Mouse (Mus musculus) WW6 (cell line): ENCODE results near the gene Ubtf.
"Not testable (repeated sequence)": the region's sequence is repeated elsewhere in the genome, so short reads cannot be mapped to it uniquely, and the experiment has no call there.

ENCODE experiments used
- DNase-seq: peaks from one replicate; pipeline ENCODE4 v3.0.0-alpha.2; 2013; ENCODE audit warnings: low read depth, low spot score

Ubtf gene

DNA sequence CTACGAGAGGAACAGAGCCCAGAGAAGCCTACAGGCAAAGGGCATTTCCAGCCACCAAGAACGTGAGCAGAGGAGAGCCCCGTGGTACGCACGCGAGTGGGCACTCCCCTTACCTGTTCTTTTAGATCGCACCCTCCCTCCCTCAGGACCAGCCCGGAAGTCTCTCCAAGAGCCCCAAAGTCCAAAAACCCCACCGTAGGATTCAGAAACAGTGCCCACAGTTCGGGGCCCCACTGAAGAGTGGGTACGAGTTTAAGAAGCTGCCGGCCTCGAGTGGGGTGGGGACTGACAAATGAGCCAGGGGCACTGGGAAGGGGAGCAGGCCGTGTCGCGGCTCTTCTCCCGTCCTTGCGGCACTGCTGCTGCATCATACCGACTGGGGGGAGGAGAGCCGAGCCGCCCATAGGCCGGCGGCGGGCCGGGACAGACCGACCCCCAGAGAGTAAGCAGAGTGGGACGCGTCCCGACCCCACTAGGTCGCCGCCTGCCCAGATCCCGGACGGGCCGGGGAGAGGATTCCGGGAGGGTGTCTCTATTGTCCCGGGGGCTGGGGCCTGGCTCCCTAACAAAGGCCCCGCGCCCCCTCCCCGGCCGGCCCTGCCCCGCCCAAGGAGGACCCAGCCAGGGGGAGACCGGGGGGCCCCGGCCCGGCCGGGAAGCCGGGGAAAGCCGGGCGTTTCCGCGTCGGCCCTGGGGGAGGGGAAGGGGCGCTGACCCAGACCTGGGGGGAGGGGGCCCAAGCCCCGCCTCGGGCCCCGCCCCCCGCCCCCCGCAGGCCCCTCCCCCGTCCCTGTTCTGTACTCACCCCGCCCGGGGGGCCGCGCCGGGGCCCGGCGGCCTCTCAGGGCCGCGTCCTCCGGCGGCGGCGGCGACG is 23.7 kb downstream of the Ubtf start:
- DNase-seq, result no peak

DNA sequence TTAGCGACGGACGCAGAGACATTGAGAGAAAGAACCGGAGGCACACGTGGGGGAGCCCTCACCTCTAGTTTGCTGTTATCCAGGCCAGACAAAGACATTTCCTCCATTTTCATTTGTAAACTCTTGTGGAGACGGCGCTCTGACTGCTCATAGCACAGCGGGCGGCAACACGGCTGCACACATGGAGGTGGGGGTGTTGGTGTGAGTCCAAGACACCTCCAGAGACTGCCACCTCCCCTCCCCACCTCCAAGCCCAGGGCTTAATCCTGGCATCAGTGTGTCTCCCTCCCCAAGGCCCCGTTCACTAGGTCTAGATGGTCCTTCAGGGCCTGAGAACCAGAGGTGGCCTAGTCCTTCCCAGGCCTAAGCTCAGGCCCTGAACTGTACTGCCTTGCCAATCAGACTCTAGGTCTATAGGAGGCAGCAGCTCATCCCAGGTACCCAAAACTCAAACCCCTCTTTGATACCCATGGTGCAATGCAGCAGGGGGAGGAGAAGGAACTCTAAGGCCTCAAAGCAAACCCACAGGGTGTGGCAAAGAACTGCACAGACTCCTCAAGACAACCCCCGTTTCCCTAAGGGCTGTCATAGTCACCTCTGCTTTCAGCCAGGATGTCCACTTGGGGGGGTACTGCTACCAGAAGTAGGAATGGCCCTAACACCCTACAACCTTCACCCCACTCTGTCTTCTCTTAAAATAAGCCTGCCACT is 24.5 kb downstream of the Ubtf start:
- no peak for DNase-seq

DNA sequence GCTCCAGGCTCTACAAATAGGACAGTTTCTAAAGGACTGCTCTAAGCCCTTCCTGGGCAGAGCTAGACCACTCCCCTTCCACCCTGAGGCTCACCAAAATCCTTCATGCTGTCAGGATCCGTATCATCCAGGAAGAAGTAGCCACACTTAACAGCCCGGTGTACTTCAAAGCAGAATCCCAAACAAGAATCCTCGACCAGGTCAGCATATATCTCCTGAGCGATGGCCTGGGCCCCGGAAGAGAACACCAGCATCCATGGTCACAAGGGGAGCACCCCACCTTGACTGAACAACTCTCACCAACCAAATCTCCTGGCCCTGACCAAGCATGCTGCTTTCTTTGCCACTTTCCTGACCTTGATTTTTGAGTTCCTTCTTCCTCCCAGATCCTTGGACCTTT is 25.1 kb downstream of the Ubtf start:
- DNase-seq, result no peak

DNA sequence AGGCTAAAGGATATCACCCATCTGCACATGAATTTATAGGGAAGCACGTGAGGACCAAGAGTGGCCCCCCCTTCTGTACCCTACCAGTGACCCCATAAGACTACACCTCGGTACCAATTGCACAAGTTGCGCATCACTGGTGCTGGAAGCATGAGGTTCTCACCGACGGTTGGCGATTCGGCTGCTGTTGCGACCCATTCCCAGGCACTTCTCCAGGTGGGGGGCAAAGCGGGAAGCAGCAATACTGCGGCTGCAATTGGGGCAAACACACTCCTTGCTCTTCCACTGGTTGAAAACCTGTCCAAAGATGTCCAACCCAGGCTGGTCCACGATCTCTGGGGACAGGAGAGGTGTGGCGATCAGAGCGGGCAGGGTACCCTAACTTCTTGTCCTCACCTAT is 25.6 kb downstream of the Ubtf start:
- DNase-seq, result no peak

DNA sequence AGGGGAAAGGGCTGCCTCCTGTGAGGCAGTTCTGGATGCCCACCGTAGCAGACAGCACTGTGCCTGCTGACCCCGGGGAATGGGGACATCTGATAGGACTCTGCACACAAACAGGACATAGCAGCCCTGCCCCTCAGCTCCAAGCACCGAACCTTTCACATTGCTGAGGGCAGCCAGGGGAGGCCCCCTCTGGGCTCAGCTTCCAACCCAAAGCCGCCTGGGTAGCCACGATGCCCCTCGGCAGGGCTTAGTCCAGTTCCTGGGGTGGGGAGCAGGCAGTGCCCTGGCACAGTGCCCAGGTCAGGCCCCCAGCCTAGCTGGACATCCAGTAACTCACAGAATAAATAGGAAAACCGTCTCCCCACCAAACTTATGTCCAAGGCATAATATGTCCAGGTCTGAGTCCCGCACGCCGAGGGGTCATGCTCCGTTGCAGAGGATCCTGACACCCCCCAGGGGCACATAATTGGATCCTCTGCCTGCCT is 28.4 kb downstream of the Ubtf start:
- no peak for DNase-seq

DNA sequence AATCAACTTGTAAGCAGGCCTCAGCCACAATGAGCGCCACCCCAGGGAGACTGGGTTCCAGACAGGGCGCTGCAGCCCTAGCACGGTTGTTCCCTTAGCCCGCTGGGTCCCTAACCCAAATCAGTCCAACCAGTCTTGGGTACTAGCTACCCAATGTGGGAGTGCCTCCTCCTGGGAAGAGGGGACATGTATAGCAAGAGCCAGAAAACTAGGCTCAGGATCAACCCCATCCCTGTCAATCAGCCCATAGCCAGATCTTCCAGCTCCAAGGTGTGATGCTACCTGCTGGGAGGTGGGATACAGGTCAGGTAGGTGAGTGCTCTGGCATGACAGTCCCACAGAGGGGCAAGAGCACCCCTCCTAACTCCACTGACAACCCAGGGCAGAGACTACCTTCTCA is 29.4 kb downstream of the Ubtf start:
- no peak for DNase-seq

DNA sequence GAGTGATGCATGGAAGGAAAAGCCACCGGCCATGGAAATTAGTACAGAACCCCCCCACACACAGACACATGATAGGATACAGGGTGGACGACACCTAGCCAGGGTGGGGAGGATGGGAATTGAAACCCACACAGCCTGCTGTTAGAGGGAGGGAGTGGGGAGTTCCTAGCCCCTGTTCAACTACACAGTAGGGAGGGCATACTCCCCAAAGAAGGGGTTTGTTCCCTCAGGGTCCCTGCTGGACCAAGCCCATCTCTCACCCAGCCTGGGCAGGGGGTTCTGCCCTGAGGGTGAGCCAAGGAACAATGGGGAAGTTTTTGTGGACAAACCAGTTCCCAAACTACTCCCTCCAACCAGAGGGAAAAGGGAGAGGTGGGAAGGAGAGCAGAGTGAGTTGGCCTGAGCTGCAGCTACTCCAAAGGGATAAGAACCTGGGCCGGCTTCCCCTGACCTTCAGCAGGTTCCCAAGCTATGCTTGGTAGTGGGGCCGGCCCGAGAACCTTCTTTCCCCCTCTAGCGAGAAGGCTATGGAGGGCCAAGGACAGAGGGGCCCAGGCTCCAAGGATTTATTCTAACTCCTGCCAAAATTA is 29.9 kb downstream of the Ubtf start:
- DNase-seq, result no peak

DNA sequence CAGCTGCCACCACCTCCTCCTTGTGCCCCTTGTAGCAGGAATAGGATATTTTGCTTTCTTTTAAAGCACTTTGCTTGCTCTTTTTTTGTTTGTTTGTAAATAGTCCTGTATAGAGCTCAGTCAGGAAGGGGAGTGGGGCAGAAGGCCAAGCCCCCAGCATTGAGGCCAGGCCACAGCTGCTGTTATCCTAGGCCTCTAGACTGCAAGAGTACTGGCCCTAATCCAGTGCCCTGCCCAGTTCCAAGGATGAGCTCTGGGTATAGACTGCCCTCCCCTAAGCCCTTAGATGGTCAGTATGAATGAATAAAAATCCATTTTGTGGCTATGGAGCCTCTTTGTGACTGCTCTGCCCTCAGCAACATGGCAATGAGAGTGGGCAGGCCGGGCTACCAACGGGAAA is 30.6 kb downstream of the Ubtf start:
- DNase-seq, result no peak

DNA sequence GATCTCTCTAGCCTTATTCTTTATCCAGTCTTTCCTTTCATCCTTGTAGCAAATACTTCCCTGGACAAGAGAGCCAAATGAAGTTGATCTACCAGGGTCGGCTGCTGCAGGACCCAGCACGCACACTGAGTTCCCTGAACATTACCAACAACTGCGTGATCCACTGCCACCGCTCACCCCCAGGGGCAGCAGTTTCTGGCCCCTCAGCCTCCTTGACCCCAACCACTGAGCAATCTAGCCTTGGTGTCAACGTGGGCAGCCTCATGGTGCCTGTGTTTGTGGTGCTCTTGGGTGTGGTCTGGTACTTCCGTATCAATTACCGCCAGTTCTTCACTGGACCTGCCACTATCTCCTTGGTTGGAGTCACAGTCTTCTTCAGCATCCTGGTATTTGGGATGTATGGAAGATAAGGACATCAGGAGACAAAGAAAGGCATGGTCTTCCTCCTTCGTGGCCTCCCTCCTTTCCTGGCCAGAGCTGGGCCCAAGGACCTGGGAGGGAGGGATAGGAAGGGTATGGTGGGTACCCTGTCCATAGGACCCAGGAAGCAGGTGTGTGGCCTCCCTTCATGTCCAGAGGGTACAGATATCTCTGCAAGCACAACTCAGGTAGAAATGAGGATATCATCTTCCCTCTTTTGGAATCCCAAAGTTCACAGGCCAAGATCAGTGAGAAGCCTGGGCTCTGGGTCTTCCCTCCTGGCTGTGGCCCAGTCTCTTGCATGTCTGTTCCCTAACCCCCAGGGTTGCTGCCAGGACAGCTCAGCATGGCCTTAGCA is 31.3 kb downstream of the Ubtf start:
- DNase-seq, result no peak

DNA sequence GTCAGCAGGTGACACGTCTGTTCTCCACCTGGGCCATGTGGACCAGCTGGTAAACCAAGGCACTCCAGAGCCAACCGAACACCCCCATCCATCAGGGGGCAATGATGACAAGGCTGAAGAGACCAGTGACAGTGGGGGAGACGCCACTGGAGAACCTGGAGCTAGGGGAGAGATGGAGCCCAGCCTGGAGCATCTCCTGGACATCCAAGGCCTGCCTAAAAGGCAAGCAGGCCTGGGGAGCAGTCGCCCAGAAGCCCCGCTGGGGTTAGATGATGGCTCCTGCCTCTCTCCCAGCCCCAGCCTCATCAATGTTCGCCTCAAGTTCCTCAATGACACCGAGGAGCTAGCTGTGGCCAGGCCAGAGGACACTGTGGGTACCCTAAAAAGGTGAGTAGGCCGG is 32.1 kb downstream of the Ubtf start:
- no peak for DNase-seq

DNA sequence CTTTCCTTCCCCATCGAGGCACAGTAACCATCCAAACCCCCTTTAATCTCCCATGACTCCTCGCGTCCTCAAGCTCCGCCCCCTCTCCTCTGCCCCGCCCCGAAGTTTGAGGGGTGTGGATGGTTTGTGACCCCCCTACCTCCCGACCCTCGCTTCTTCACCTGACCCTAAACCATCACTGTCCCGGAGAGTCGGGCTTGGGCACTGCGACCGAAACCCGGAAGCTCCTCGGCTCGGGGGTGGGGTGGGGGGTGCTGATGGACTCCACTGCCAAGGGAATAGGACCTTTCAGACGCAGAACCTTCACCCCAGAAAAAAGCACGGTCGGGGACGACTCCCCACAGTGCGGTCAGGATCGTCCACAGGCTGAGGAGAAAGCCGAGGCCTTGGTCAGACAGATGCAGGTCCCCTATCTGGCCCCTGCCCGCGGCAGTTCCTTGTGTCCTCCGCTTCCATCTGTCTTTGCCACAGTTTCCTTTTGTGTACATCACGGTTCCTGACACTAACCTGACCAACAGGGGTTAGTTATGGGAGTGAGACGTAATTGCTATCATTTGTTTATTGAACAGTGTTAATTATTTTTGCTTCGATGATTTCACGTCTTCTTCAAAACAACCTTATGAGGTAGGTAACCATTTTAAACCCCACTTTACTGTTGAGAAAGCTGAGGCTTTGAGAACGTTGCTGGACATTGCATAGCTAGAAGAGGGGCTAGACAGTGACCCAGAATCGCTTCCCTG is 34.3 kb downstream of the Ubtf start:
- DNase-seq, result no peak

DNA sequence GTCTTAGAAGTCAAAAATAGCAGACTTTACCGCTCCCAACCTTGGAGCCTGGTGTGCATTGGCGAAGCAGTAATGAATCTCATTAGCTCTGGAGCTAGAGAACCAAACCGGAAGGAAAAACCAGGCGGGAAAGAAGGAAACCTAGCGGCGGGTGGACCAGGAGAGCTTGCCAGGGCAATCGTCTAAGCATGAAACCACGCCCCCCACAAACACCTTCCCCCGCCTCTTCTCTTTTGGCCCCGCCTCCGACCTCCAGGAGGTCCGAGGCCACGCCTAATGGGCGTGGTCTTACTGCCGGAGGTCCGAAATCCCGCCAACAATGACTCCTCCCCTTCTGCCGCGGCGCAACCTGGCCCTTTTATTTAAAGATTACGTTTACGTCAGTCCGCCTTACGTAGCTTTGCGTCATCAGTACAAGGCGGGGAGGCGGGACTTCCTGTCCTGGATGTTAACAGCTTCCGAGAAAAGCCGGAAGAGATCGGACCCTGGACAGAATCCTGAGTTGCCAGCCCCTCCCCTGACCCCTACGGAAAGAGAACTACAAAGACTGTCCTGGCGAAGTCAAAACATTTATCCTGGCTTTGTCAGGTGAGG is 34.9 kb downstream of the Ubtf start, which contains the start of gene Tmub2:
Gene Tmub2 (plus strand): TSS at position 431 of the 594 bp plus-strand sequence.
- DNase-seq, result peak; percentile 100

DNA sequence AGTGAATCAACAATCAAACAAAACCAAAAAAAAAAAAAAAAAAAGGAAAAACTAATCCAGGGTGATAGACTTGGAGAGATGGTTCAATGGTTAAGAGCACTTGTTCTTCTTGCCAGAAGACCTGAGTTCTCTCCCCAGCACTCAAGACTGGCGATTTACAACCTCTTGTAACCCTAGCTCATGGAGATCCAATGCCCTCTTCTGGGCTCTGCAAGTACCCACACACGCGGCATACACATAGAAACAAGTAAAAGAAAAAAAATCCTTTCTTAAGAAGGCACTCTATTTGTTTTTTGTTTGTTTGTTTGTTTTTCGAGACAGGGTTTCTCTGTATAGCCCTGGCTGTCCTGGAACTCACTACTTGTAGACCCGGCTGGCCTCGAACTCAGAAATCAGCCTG is 35.6 kb downstream of the Ubtf start:
- no peak for DNase-seq

DNA sequence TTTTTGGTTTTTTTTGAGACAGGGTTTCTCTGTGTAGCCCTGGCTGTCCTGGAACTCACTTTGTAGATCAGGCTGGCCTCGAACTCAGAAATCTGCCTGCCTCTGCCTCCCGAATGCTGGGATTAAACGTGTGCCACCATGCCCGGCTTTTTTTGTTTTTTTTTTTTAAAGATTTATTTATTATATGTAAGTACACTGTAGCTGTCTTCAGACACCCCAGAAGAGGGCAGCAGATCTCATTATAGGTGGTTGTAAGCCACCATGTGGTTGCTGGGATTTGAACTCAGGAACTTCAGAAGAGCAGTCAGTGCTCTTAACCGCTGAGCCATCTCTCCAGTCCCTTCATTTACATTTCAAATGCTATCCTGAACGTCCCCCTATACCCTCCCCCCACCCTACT is 39.3 kb downstream of the Ubtf start:
- not testable (repeated sequence) for DNase-seq

DNA sequence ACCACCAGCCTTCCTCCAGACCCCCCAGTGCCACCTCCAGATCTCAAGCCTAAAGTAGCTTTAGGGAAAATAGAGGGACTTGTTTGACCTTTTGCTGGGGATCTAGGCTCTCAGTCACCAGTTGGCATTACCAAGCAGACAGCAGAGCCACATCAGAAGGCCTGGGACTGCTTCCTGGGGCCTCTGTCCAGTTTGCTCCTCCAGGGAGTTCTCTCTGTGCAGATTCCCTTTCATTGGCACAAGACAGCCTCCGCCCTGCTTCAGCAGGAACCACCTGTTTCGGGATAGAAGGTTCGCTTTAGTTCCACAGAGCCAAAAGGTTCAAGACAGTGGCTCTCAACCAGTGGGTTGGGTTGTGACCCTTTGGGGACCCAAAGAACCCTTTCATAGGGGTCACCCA is 39.9 kb downstream of the Ubtf start:
- no peak for DNase-seq

DNA sequence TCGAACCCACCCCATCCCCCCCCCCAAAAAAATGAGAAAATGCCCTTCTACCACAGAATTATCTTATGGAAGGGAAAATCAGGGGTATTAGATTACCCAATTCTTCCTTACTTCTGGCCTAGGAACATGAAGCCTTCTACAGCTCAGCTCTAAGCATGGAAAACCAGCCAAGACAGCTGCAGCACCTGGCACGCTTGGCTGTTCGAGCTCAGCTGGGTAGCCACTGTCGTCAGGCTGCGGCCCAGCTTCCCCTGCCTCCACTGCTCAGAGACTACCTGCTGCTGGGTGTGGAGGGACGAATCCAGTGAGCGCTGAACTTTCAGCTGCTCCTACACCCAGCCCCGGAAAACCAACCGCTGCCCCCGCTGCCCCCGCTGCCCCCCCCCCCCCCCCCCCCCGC is 41.8 kb downstream of the Ubtf start:
- no peak for DNase-seq

DNA sequence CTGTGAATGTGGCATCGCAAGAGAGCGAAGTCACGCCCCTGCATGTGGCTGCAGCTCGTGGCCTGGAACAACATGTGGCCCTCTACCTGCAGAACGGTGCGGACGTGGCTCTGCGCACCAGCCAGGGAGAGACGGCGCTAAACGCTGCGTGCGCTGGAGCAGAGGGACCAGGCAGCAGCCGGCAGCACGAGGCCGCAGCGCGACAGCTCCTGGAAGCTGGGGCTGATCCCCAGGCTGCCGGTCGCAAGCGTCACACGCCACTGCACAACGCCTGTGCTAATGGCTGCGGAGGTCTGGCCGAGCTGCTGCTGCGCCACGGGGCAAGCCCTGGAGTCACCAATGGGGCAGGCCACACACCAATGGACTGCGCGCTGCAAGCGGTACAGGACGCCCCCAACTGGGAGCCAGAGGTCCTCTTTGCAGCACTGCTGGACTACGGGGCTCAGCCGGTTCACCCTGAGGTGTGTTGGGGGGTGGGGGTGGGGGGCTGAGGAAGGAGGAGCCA is 43.1 kb downstream of the Ubtf start:
- no peak for DNase-seq

DNA sequence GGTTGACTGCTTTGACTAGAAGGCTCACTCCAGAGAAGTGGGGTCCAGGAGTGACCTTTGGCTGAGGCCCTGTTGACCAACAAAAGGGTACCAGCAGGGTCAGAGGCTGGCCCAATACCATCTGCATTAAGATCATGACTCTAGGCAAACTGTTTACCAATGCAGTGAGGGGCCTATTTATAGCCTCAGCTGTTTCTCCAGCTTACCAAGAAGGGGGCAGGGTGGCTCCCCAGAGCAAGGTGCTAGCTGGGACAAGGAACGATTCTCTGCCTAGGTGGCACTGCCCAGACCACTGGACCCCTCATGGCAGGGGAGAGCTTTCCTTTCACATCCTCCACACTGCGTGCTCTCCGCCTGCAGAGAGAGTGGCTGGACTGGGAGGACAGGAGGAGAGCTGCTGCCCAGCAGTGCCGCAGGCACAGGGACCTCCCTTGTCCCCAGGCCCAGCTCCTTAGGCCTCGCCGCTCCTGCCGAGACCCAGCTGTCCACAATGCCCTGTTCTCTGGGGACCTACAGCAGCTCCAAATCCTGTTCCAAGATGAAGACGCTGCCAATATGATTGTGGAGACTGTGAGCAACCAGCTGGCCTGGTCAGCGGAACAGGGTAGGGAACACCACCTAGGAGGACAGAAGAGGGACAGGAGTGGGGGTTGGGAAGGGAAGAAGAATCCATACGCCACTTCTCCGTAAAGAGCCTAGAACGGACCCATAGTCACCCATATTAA is 50.9 kb downstream of the Ubtf start, which contains the start of gene Asb16:
Gene Asb16 (plus strand): TSS at position 224 of the 725 bp plus-strand sequence.
- DNase-seq, result no peak

DNA sequence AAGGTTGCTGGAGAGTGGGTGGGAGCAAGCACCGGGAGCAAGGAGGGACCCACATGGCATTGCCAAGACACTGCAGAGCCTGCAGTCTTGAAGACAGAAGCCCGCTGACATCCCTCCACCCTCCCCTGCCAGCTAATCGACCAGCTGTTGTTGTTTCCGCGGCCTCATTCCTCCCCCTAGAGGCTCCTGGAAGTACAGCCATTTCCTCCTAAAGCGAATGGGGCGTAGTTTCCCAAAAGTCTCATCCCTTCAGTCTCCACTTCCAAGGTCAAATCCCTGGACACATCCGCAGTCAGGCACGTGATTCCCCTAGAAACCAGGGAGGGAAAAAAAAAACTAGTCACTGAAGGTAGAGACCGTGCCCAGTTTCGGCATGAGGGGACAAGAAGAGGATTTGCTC is 52.1 kb downstream of the Ubtf start:
- DNase-seq, result peak; percentile 86
